Mouse (Mus musculus) CH12.LX (cell line): ENCODE measurements at regions not wholly inside any gene's neighbourhood (a gene's known extent, or its start where the extent isn't known, plus 50 kb on each side); places are given as distances from the start of the nearest gene placed in this dataset.

Experiments
- DNase-seq: peaks from one replicate; pipeline ENCODE4 v3.0.0-alpha.2; 2013; ENCODE audit errors: extremely low read depth
- H3K27ac ChIP-seq: 2 replicates; pipeline ENCODE4 v1.5.1; 2012; ENCODE audit warnings: low read depth, mild to moderate bottlenecking, control low read depth, moderate library complexity; ENCODE audit not compliant: insufficient read depth
- H3K27me3 ChIP-seq: replicated peaks from 2 replicates; pipeline ENCODE3; 2012; ENCODE audit warnings: inconsistent platforms
- H3K36me3 ChIP-seq, 2 experiments: replicated peaks in 1 of 2; 2 replicates each; pipeline versions ENCODE3 to v1.6.1; 2012; ENCODE audit warnings: inconsistent platforms in 1 of 2, low read length in 1 of 2, mild to moderate bottlenecking in 1 of 2, mixed read lengths in 1 of 2, moderate library complexity in 1 of 2; ENCODE audit not compliant: control insufficient read depth in 1 of 2, insufficient read depth in 1 of 2
- H3K4me1 ChIP-seq, 2 experiments: 2 replicates each; pipeline ENCODE4 v1.6.1; 2012; ENCODE audit warnings: inconsistent platforms in 1 of 2, moderate library complexity in 1 of 2; ENCODE audit not compliant: insufficient read depth in 2 of 2, control insufficient read depth in 1 of 2
- H3K4me2 ChIP-seq: 2 replicates; pipeline ENCODE4 v1.6.1; 2012; ENCODE audit warnings: low read depth, mild to moderate bottlenecking, control low read depth; ENCODE audit not compliant: poor library complexity, insufficient read depth, severe bottlenecking
- H3K4me3 ChIP-seq, 3 experiments: fragments of 150-350 bp in 1 of 3; sonication (generic) in 1 of 3; replicated peaks in 1 of 3; 2 replicates each; pipeline versions ENCODE3 to v1.5.1; 2011 to 2012; ENCODE audit warnings: low read depth in 2 of 3, low read length in 2 of 3, mild to moderate bottlenecking in 2 of 3, moderate library complexity in 2 of 3, control low read depth in 1 of 3, improper control_type of control experiment in 1 of 3, inconsistent platforms in 1 of 3, mixed read lengths in 1 of 3; ENCODE audit not compliant: poor library complexity in 1 of 3
- H3K79me2 ChIP-seq: replicated peaks from 2 replicates; pipeline ENCODE4 v1.6.1; 2012; ENCODE audit warnings: mild to moderate bottlenecking, moderate library complexity; ENCODE audit not compliant: control insufficient read depth, poor library complexity, insufficient read depth, severe bottlenecking; ENCODE audit errors: extremely low read depth
- H3K9ac ChIP-seq: 2 replicates; pipeline ENCODE4 v1.6.1; 2012; ENCODE audit warnings: low read depth, mild to moderate bottlenecking, control low read depth, moderate library complexity; ENCODE audit not compliant: insufficient read depth
- H3K9me3 ChIP-seq: replicated peaks from 2 replicates; pipeline ENCODE3; 2012; ENCODE audit warnings: low read length, inconsistent platforms, mixed read lengths
- CTCF ChIP-seq, 2 experiments: IDR thresholded peaks in 1 of 2; conservative IDR thresholded peaks in 1 of 2; 2 replicates each; pipeline ENCODE4 v1.5.1; 2011 to 2012; ENCODE audit warnings: low read depth in 2 of 2, low read length in 2 of 2, improper control_type of control experiment in 1 of 2, inconsistent platforms in 1 of 2, mild to moderate bottlenecking in 1 of 2, moderate library complexity in 1 of 2
- E2F4 ChIP-seq: IDR thresholded peaks from 2 replicates; pipeline ENCODE4 v1.6.1; 2011; ENCODE audit warnings: low read depth, low read length, improper control_type of control experiment; ENCODE audit not compliant: insufficient replicate concordance
- EP300 ChIP-seq: IDR thresholded peaks from 2 replicates; pipeline ENCODE4 v1.6.1; 2011; ENCODE audit warnings: low read length, improper control_type of control experiment
- ETS1 ChIP-seq: conservative IDR thresholded peaks from 2 replicates; pipeline ENCODE4 v1.6.1; 2012; ENCODE audit warnings: low read depth, mild to moderate bottlenecking, inconsistent platforms, low read length, improper control_type of control experiment, moderate library complexity
- GABPA ChIP-seq: IDR thresholded peaks from 2 replicates; pipeline ENCODE4 v1.6.1; 2012; ENCODE audit warnings: low read depth, low read length, improper control_type of control experiment, inconsistent platforms; ENCODE audit not compliant: insufficient replicate concordance
- JUN ChIP-seq: IDR thresholded peaks from 2 replicates; pipeline ENCODE4 v1.6.1; 2011; ENCODE audit warnings: low read depth, mild to moderate bottlenecking, low read length, improper control_type of control experiment, moderate library complexity; ENCODE audit not compliant: insufficient read depth
- JUND ChIP-seq: conservative IDR thresholded peaks from 2 replicates; pipeline ENCODE4 v1.6.1; 2011; ENCODE audit warnings: low read depth, low read length, improper control_type of control experiment
- MAX ChIP-seq: IDR thresholded peaks from 2 replicates; pipeline ENCODE4 v1.6.1; 2011; ENCODE audit warnings: low read length, improper control_type of control experiment
- MAZ ChIP-seq: IDR thresholded peaks from 2 replicates; pipeline ENCODE4 v1.6.1; 2012; ENCODE audit warnings: low read depth, mild to moderate bottlenecking, inconsistent platforms, low read length, improper control_type of control experiment, moderate library complexity
- MEF2A ChIP-seq: IDR thresholded peaks from 2 replicates; pipeline ENCODE4 v1.6.1; 2014; ENCODE audit warnings: low read depth, mild to moderate bottlenecking, inconsistent platforms, low read length, improper control_type of control experiment, borderline replicate concordance
- MXI1 ChIP-seq: IDR thresholded peaks from 2 replicates; pipeline ENCODE4 v1.6.1; 2011; ENCODE audit warnings: mild to moderate bottlenecking, low read depth, low read length, improper control_type of control experiment
- PAX5 ChIP-seq: IDR thresholded peaks from 2 replicates; pipeline ENCODE4 v1.6.1; 2012; ENCODE audit warnings: low read length, inconsistent platforms, mixed read lengths
- POLR2A ChIP-seq: IDR thresholded peaks from 2 replicates; pipeline ENCODE4 v1.6.1; 2011; ENCODE audit warnings: low read depth, mild to moderate bottlenecking, improper control_type of control experiment, low read length
- RAD21 ChIP-seq: IDR thresholded peaks from 2 replicates; pipeline ENCODE4 v1.6.1; 2011; ENCODE audit warnings: low read depth, mild to moderate bottlenecking, low read length, improper control_type of control experiment, moderate library complexity
- RCOR1 ChIP-seq: conservative IDR thresholded peaks from 2 replicates; pipeline ENCODE4 v1.6.1; 2012; ENCODE audit warnings: low read depth, mild to moderate bottlenecking, inconsistent platforms, low read length, improper control_type of control experiment
- SMC3 ChIP-seq: IDR thresholded peaks from 2 replicates; pipeline ENCODE4 v1.6.1; 2011; ENCODE audit warnings: low read depth, low read length, improper control_type of control experiment
- TBP ChIP-seq: conservative IDR thresholded peaks from 2 replicates; pipeline ENCODE4 v1.6.1; 2011; ENCODE audit warnings: low read depth, low read length, improper control_type of control experiment
- TCF12 ChIP-seq: IDR thresholded peaks from 2 replicates; pipeline ENCODE4 v1.6.1; 2014; ENCODE audit warnings: low read depth, mild to moderate bottlenecking, inconsistent platforms, low read length, improper control_type of control experiment
- USF1 ChIP-seq: IDR thresholded peaks from 2 replicates; pipeline ENCODE4 v1.6.1; 2014; ENCODE audit warnings: low read depth, mild to moderate bottlenecking, inconsistent platforms, low read length, improper control_type of control experiment
- USF2 ChIP-seq: conservative IDR thresholded peaks from 2 replicates; pipeline ENCODE4 v1.6.1; 2011; ENCODE audit warnings: low read depth, low read length, improper control_type of control experiment
- ZMIZ1 ChIP-seq: IDR thresholded peaks from 2 replicates; pipeline ENCODE4 v1.6.1; 2012; ENCODE audit warnings: low read depth, mild to moderate bottlenecking, inconsistent platforms, low read length, improper control_type of control experiment
- dilution Hi-C: fragments of 300-500 bp; cut with MboI; formaldehyde crosslinking; loops from 2 replicates; pipeline ENCODE4 v1.14.3; 2020; ENCODE audit warnings: low sequenced_read_pairs; ENCODE audit not compliant: extremely low pct_unique_long_range_greater_than_20kb, extremely low pct_ligation_motif_present
- in situ Hi-C: fragments of 300-500 bp; cut with MboI; formaldehyde crosslinking; loops from 3 replicates; pipeline ENCODE4 v1.14.3; 2019; ENCODE audit warnings: low sequenced_read_pairs, low pct_ligation_motif_present, low pct_unique_long_range_greater_than_20kb, mixed read lengths

GRCm38 (mm10) chr16:58194619-58195497, 213.4 kb upstream of the Dcbld2 start:
- H3K79me2 ChIP-seq, result no peaks in the 10 kb centered on the region
- peaks cover 0 to 7% of the 10 kb centered on the region in 2 experiments; a peak in 2 of 4 replicates for H3K4me1 ChIP-seq
- in situ Hi-C loops, result no loop called here
- dilution Hi-C loops, result no loop called here
- TF ChIP-seq EP300 (no peak), RAD21 (no peak), JUND (no peak), E2F4 (no peak), TCF12 (no peak), USF2 (no peak), PAX5 (no peak), TBP (no peak), SMC3 (no peak), CTCF (conservative IDR thresholded peaks at IDR 0.05 in 1 of 2, IDR thresholded peaks at IDR 0.05 in 1 of 2; ENCODE audit: low read depth in 2 of 2, low read length in 2 of 2) (no peak), POLR2A (no peak), MAX (no peak), USF1 (no peak), RCOR1 (no peak), MAZ (no peak), ETS1 (no peak)
- H3K4me3 ChIP-seq, result no peak overlapping the region
- no peaks in the 10 kb centered on the region for H3K9me3 ChIP-seq
- H3K9ac ChIP-seq, result no peak overlapping the region
- H3K36me3 ChIP-seq, result no peaks in the 10 kb centered on the region
- H3K27me3 ChIP-seq, result peaks cover 20% of the 10 kb centered on the region
- no peak overlapping the region for H3K4me2 ChIP-seq
- no peak for DNase-seq
- H3K27ac ChIP-seq, result no peak overlapping the region

- Histone ChIP-seq H3K36me3 (no peaks in the 10 kb centered on the region), H3K4me2 (no peak overlapping the region), H3K27me3 (peaks cover 14% of the 10 kb centered on the region), H3K79me2 (no peaks in the 10 kb centered on the region), H3K9ac (no peak overlapping the region), H3K27ac (no peak overlapping the region), H3K9me3 (no peaks in the 10 kb centered on the region), H3K4me1 (no peaks in the 10 kb centered on the region), H3K4me3 (no peak overlapping the region)
- in situ Hi-C loops (no loop called here), dilution Hi-C loops (no loop called here)
- no peak for DNase-seq
- TF ChIP-seq SMC3 (no peak), GABPA (no peak), MAX (no peak), JUN (no peak), ZMIZ1 (no peak), MXI1 (no peak), MEF2A (no peak)
Measured at GRCm38 (mm10) chr16:58211872-58212271, 196.4 kb upstream of the Dcbld2 start.
